Mouse (Mus musculus) forebrain, embryonic 13.5 days (tissue): Measurements from ENCODE around the gene Gatad2a. TPM values are rescaled to one million over a fixed set of nuclear protein-coding genes. Genes with fewer than 3 reads are reported as not detected.

Source experiments
- polyA plus RNA-seq: library from polyadenylated mRNA; unstranded; fragments of >200 nt; fragmentation: Nextera tagmentation; extraction: Ambion mirVana; gene quantifications from 2 replicates; pipeline ENCODE4 v1.2.1, GENCODE M21; 2015

The Gatad2a gene
- polyA plus RNA-seq, 1 experiment from 2014 or later = 29.5 TPM

Other genes starting within 250 kb of the Gatad2a start
- 7.2 and 8.8 TPM in 2 replicates for gene Zfp963, start 246.4 kb downstream of the Gatad2a start, polyA plus RNA-seq
- 0.28 and 0.81 TPM in 2 replicates for gene Gm20422, start 221.5 kb downstream of the Gatad2a start, polyA plus RNA-seq
- gene Atp13a1, start 205.2 kb downstream of the Gatad2a start, polyA plus RNA-seq = 41.7 and 45.5 TPM in 2 replicates
- gene Zfp866, start 205.2 kb downstream of the Gatad2a start, polyA plus RNA-seq = 43.0 and 45.4 TPM in 2 replicates
- gene Gmip, start 187.7 kb downstream of the Gatad2a start, polyA plus RNA-seq = 24.0 and 28.6 TPM in 2 replicates
- 0.88 and 0.89 TPM in 2 replicates for gene Lpar2, start 174.0 kb downstream of the Gatad2a start, polyA plus RNA-seq
- gene Pbx4, start 163.9 kb downstream of the Gatad2a start, polyA plus RNA-seq = 63.5 and 67.7 TPM in 2 replicates
- gene Cilp2, start 108.7 kb downstream of the Gatad2a start, polyA plus RNA-seq = 1.1 and 1.3 TPM in 2 replicates
- gene Tssk6, start 94.2 kb downstream of the Gatad2a start, polyA plus RNA-seq = 2.5 and 3.4 TPM in 2 replicates
- 172 and 183 TPM in 2 replicates for gene Ndufa13, start 93.8 kb downstream of the Gatad2a start, polyA plus RNA-seq
- gene Yjefn3, start 93.7 kb downstream of the Gatad2a start, polyA plus RNA-seq = 7.2 and 7.9 TPM in 2 replicates
- 73.0 and 78.5 TPM in 2 replicates for gene Mau2, start 46.4 kb upstream of the Gatad2a start, polyA plus RNA-seq
- 56.2 and 63.1 TPM in 2 replicates for gene Sugp1, start 46.4 kb upstream of the Gatad2a start, polyA plus RNA-seq
- 1.1 and 1.3 TPM in 2 replicates for gene Tm6sf2, start 76.5 kb upstream of the Gatad2a start, polyA plus RNA-seq
- gene Hapln4, start 87.1 kb upstream of the Gatad2a start, polyA plus RNA-seq = 0.14 and 0.16 TPM in 2 replicates
- 100 and 102 TPM in 2 replicates for gene Ncan, start 124.5 kb upstream of the Gatad2a start, polyA plus RNA-seq
- 33.4 and 37.4 TPM in 2 replicates for gene Nr2c2ap, start 134.9 kb upstream of the Gatad2a start, polyA plus RNA-seq
- gene Rfxank, start 142.8 kb upstream of the Gatad2a start, polyA plus RNA-seq = 12.2 and 14.2 TPM in 2 replicates
- 47.4 and 48.0 TPM in 2 replicates for gene Borcs8, start 143.1 kb upstream of the Gatad2a start, polyA plus RNA-seq
- 0.23 and 0.45 TPM in 2 replicates for gene Mef2b, start 143.3 kb upstream of the Gatad2a start, polyA plus RNA-seq
- 50.2 and 59.5 TPM in 2 replicates for gene Tmem161a, start 176.0 kb upstream of the Gatad2a start, polyA plus RNA-seq
- gene Slc25a42, start 215.9 kb upstream of the Gatad2a start, polyA plus RNA-seq = 2.0 and 3.0 TPM in 2 replicates
- gene Sugp2, start 237.8 kb upstream of the Gatad2a start, polyA plus RNA-seq = 75.9 and 76.7 TPM in 2 replicates
- 52.8 and 60.1 TPM in 2 replicates for gene Armc6, start 238.1 kb upstream of the Gatad2a start, polyA plus RNA-seq